Comparison of ENCODE assay signal across 8 mouse cellular contexts in genomic region chr17:33628621-33629486, GRCm38 (mm10). TPM values are rescaled to one million over a fixed set of nuclear protein-coding genes. Genes with fewer than 3 reads are reported as not detected.
DNase-seq lines count a peak whose midpoint lies in the region; ATAC-seq and TF ChIP-seq lines count a peak whose summit lies in the region.

TSS of gene Zfp414 (plus strand) at chr17:33629090.

- TF ChIP-seq POLR2A in cortical plate, adult 2 months (IDR thresholded peaks at IDR 0.05; ENCODE audit: extremely low read depth, insufficient read depth, low read length) = peak; percentile 84; the same call in 1 of the 2 replicates

- peak; percentile 90 for DNase-seq in gastrocnemius, postnatal 10 days
- peak; percentile 99 for DNase-seq in induced T-regulatory cell, adult 2 months (ENCODE audit: low read depth)
- peak; percentile 72 to 91 for DNase-seq in left cerebral cortex, adult 9 months (ENCODE audit: low spot score in 2 of 2)
- DNase-seq in right cerebral cortex, postnatal 14 days = peak; percentile 88
- peak; percentile 92 to 93 for DNase-seq in urinary bladder, postnatal 36 days (ENCODE audit: low spot score in 2 of 2)

- ATAC-seq in activated CD4-positive, CD25-positive, alpha-beta regulatory T cell, adult 4 months = peak; percentile 94
- peak; percentile 97 for ATAC-seq in megakaryocyte progenitor cell, adult 5-6 weeks (replicated peaks; ENCODE audit: poor library complexity)

- peaks cover 6% of the 10 kb centered on the region for H3K4me1 ChIP-seq in cortical plate, adult 2 months (ENCODE audit: control insufficient read depth, insufficient read depth, low read length)

- H3K4me3 ChIP-seq in cortical plate, adult 2 months (ENCODE audit: insufficient read depth, low read length) = peak within 1 kb of the TSS; percentile 79

- H3K27ac ChIP-seq in cortical plate, adult 2 months (ENCODE audit: insufficient read depth, low read length) = peak within 1 kb of the TSS; percentile 85

- no peak for TF ChIP-seq CTCF in cortical plate, adult 2 months (IDR thresholded peaks at IDR 0.05; ENCODE audit: extremely low read depth, insufficient read depth, low read length)

RNA-seq across cellular contexts. Expression of gene Zfp414, which starts in this region (rescaled TPM):
- 10 to 100 TPM; 53.6 to 65.2 TPM for polyA plus RNA-seq in activated CD4-positive, CD25-positive, alpha-beta regulatory T cell, adult 4 months (2017; shearing (Covaris generic))
- 77.4 and 79.6 TPM in 2 replicates for polyA plus RNA-seq in cortical plate, adult 2 months (2012; rRNA removed)
- total RNA-seq in gastrocnemius, postnatal 10 days (2021) = 10 to 100 TPM; 18.1 to 21.5 TPM
- 41.4 and 48.9 TPM in 2 replicates for total RNA-seq in megakaryocyte progenitor cell, adult 5-6 weeks (2015)
- total RNA-seq in megakaryocyte progenitor cell, adult 5-6 weeks (2017) = 15.0 and 25.0 TPM in 2 replicates

Comparison
In these comparisons a context has a peak if more than half of its experiments do, and no peak if none do; other contexts are left out.
1. Peak in every context shown above with its lines: DNase-seq, ATAC-seq, H3K4me3 ChIP-seq and H3K27ac ChIP-seq.